Mouse (Mus musculus) lung, embryonic 14.5 days (tissue): Measurements from ENCODE around the gene Cbr4. TPM values are rescaled to one million over a fixed set of nuclear protein-coding genes. Genes with fewer than 3 reads are reported as not detected.

Source experiments
- ATAC-seq: fragments of 200-750 bp; cut with Nextera tagmentation; 2 replicates; pipeline ENCODE4 v1.8.0; 2017; ENCODE audit warnings: mild to moderate bottlenecking, moderate TSS enrichment, moderate library complexity; ENCODE audit not compliant: insufficient read depth
- DNase-seq: peaks from one replicate; pipeline ENCODE4 v3.0.0-alpha.2; 2015
- H3K27ac ChIP-seq: fragments of 300-500 bp; sonication (generic); 2 replicates; pipeline ENCODE4 v1.5.1; 2014; ENCODE audit warnings: low read depth, mild to moderate bottlenecking, moderate library complexity
- H3K27me3 ChIP-seq: fragments of 300-500 bp; sonication (generic); 2 replicates; pipeline ENCODE4 v1.6.1; 2014; ENCODE audit warnings: low read length, control low read depth; ENCODE audit not compliant: insufficient read depth
- H3K36me3 ChIP-seq: fragments of 300-500 bp; sonication (generic); 2 replicates; pipeline ENCODE4 v1.6.1; 2014; ENCODE audit warnings: control low read depth; ENCODE audit not compliant: insufficient read depth
- H3K4me1 ChIP-seq: fragments of 300-500 bp; sonication (generic); 2 replicates; pipeline ENCODE4 v1.6.1; 2014; ENCODE audit warnings: antibody characterized with exemption, control low read depth; ENCODE audit not compliant: insufficient read depth
- H3K4me2 ChIP-seq: fragments of 300-500 bp; sonication (generic); 2 replicates; pipeline ENCODE4 v1.6.1; 2014; ENCODE audit warnings: mild to moderate bottlenecking
- H3K4me3 ChIP-seq: fragments of 300-500 bp; sonication (generic); 2 replicates; pipeline ENCODE4 v1.5.1; 2014; ENCODE audit warnings: low read depth, low read length
- H3K9ac ChIP-seq: fragments of 300-500 bp; sonication (generic); 2 replicates; pipeline ENCODE4 v1.6.1; 2014
- H3K9me3 ChIP-seq: fragments of 300-500 bp; sonication (generic); 2 replicates; pipeline ENCODE4 v1.6.1; 2016; ENCODE audit warnings: low read depth, low read length, control low read depth
- CTCF ChIP-seq: IDR thresholded peaks from 2 replicates; pipeline ENCODE4 v1.5.1; 2016; ENCODE audit warnings: antibody characterized with exemption, low read depth
- WGBS: fragments of 180-500 bp; shearing (Covaris S2); extraction: QIAGEN DNeasy Blood & Tissue Kit; methylation state at CpG from one replicate; pipeline ENCODE4 v1.1.7; 2014; 5-methylcytosine and 5-hydroxymethylcytosine counted together
- polyA plus RNA-seq: library from polyadenylated mRNA; unstranded; fragments of >200 nt; fragmentation: Nextera tagmentation; extraction: Ambion mirVana; gene quantifications from 2 replicates; pipeline ENCODE4 v1.2.1, GENCODE M21; 2014

The Cbr4 gene
- polyA plus RNA-seq, 1 experiment from 2014 or later: 26.4 TPM

DNA sequence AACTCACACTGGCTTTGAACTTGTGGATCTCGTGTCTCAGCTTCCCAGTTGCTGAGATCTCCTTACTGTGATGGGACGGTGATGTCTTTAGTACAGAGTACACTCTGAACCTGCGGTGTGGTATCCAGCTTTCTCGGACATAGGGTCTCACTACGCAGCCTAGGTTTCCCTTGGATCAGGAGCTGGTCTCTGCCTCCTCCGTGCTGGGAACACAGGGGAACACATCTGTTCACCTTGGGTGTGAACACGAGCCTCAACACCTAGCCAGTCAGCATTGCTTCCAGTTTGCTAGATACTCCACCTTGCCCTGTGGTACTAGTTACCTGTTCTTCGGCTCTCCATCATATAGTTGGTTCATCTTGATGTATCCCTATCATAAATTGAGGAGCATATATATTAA, 1.1 kb downstream of the Cbr4 start:
- no peak for ATAC-seq
- peak overlapping the region; percentile 78 for H3K4me2 ChIP-seq
- peak overlapping the region; percentile 69; the same call in 1 of the 2 replicates for H3K9ac ChIP-seq
- H3K27me3 ChIP-seq: no peaks in the 10 kb centered on the region
- no peaks in the 10 kb centered on the region for H3K9me3 ChIP-seq
- no peaks in the 10 kb centered on the region for H3K4me1 ChIP-seq
- no peak overlapping the region for H3K27ac ChIP-seq
- WGBS: 88% methylated on average over 8 of the region's 8 CpGs
- peaks cover 8% of the 10 kb centered on the region for H3K36me3 ChIP-seq
- TF ChIP-seq CTCF: no peak
- no peak for DNase-seq
- H3K4me3 ChIP-seq: peak overlapping the region; percentile 59

DNA sequence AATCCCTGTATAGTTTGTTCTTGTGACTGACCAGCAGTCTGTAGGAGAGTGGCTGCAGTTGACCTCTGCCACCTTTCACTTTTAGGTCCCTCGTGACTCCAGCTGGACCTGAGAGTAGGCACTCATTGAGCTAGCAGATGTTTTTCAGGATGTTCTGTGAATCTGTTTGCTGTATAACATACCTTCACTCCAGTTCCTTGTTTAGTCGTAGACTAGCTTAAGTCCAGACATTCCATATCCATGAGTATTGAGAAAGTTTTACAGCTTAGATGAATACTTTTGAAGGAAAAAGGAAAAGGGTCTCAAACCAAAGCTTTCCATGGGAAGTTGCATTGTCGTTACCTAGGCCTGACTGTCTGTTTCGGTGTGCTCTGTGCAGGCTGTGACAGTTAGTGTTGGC, 9.6 kb downstream of the Cbr4 start:
- no peak overlapping the region for H3K4me3 ChIP-seq
- no peak overlapping the region for H3K9ac ChIP-seq
- H3K36me3 ChIP-seq: peaks cover 11% of the 10 kb centered on the region
- ATAC-seq (no peak), DNase-seq (no peak)
- no peak for TF ChIP-seq CTCF
- H3K9me3 ChIP-seq: no peaks in the 10 kb centered on the region
- no peaks in the 10 kb centered on the region for H3K4me1 ChIP-seq
- no peak overlapping the region for H3K27ac ChIP-seq
- 80% methylated on average over 4 of the region's 4 CpGs for WGBS
- H3K27me3 ChIP-seq: no peaks in the 10 kb centered on the region
- no peak overlapping the region for H3K4me2 ChIP-seq

GRCm38 (mm10) chr8:61499035-61499434, 11.5 kb downstream of the Cbr4 start:
- H3K9me3 ChIP-seq: no peaks in the 10 kb centered on the region
- 50% methylated on average over 4 of the region's 4 CpGs for WGBS
- H3K36me3 ChIP-seq: peaks cover 13% of the 10 kb centered on the region; the same call in 1 of the 2 replicates
- no peak overlapping the region for H3K4me3 ChIP-seq
- no peak for ATAC-seq
- no peaks in the 10 kb centered on the region for H3K27me3 ChIP-seq
- H3K9ac ChIP-seq: no peak overlapping the region
- no peak overlapping the region for H3K4me2 ChIP-seq
- TF ChIP-seq CTCF: peak; percentile 75
- no peaks in the 10 kb centered on the region for H3K4me1 ChIP-seq
- no peak overlapping the region for H3K27ac ChIP-seq
- peak; percentile 81 for DNase-seq

- H3K9me3 ChIP-seq: no peaks in the 10 kb centered on the region
- DNase-seq (no peak), ATAC-seq (no peak)
- WGBS: 36% methylated on average over 3 of the region's 3 CpGs
- TF ChIP-seq CTCF: no peak
- H3K4me1 ChIP-seq: no peaks in the 10 kb centered on the region
- H3K4me2 ChIP-seq: no peak overlapping the region
- H3K27me3 ChIP-seq: no peaks in the 10 kb centered on the region
- H3K4me3 ChIP-seq: no peak overlapping the region
- H3K27ac ChIP-seq: no peak overlapping the region
- no peak overlapping the region for H3K9ac ChIP-seq
- H3K36me3 ChIP-seq: 0 out of 2 replicates have a peak, but pooled peaks cover 5% of the 10 kb centered on the region
Measured at GRCm38 (mm10) chr8:61500914-61501313, 13.4 kb downstream of the Cbr4 start.

DNA sequence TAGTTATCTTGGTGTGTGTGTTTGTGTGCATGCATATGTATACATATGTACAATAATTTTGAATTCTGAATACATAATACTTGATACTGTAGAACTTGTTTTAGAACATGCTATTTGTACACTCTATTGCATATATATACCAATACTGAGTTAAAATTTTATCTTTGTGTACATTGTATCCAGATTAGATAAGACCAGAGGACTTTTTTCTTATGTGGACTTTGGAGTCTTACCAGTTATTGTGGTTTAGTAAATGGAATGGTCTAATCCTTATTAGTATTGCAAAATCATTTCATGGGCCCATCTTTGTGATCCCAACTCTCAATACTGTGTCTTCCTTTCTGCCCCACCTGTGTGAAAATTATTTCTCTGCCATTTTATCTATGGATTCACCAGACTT, 14.7 kb downstream of the Cbr4 start:
- DNase-seq (no peak), ATAC-seq (no peak)
- no peaks in the 10 kb centered on the region for H3K9me3 ChIP-seq
- TF ChIP-seq CTCF: no peak
- H3K27ac ChIP-seq: no peak overlapping the region
- H3K36me3 ChIP-seq: 0 out of 2 replicates have a peak, but pooled peaks cover 5% of the 10 kb centered on the region
- no peak overlapping the region for H3K9ac ChIP-seq
- no peak overlapping the region for H3K4me2 ChIP-seq
- H3K4me3 ChIP-seq: no peak overlapping the region
- no peaks in the 10 kb centered on the region for H3K4me1 ChIP-seq
- no peaks in the 10 kb centered on the region for H3K27me3 ChIP-seq

- DNase-seq: no peak
- Histone ChIP-seq H3K9me3 (no peaks in the 10 kb centered on the region), H3K36me3 (peaks cover 69% of the 10 kb centered on the region), H3K4me1 (no peaks in the 10 kb centered on the region), H3K9ac (no peak overlapping the region), H3K4me2 (no peak overlapping the region), H3K27me3 (no peaks in the 10 kb centered on the region), H3K4me3 (no peak overlapping the region), H3K27ac (no peak overlapping the region)
- no peak for ATAC-seq
- TF ChIP-seq CTCF: no peak
- WGBS: 90% methylated on average over 24 of the region's 24 CpGs
Measured at GRCm38 (mm10) chr8:61515110-61515930, 27.8 kb downstream of the Cbr4 start.

DNA sequence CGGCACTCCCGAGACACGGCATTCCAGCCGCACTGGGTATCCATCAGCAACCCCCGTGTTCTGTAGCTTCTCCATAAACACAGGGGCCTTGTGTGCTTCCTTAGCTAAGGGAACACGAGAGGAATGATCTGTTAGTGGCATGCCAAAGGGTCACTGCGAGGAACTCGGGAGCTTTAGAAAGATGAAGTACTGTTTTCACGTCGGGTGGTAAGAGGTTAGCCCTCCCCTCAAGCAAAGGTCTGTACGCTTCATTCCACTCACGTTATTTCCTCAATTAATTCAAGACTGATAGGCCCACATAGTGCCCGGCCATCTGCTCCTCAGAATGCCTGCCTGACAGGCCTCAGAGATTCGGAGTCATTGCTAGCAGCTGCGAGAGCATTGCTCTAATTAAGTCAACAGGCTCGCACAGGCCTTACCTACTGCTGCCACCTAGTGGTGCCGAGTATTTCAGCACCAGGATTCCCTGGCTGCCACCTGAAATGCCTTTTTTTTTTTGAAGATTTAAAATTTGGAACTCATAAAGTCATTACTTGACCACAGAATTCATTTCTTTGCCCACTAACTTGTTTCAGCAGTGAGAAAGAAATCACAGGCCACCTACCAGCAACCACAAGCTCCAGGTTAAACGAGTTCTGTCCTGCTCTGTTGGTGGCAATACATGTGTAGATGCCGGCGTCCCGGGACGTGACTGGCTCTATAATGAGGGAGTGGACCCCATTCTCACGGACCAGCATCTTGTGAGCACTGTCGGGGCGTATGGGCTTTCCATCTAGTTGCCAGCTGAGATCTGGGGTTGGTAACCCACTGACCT, 28.6 kb downstream of the Cbr4 start:
- Histone ChIP-seq H3K4me1 (no peaks in the 10 kb centered on the region), H3K27me3 (no peaks in the 10 kb centered on the region), H3K9ac (no peak overlapping the region), H3K4me2 (no peak overlapping the region), H3K9me3 (no peaks in the 10 kb centered on the region), H3K4me3 (no peak overlapping the region), H3K27ac (no peak overlapping the region), H3K36me3 (peaks cover 68% of the 10 kb centered on the region)
- WGBS: 50% methylated on average over 25 of the region's 25 CpGs
- TF ChIP-seq CTCF: peak; percentile 93
- ATAC-seq (peak; percentile 70), DNase-seq (peak; percentile 92)
